Mouse (Mus musculus) liver, postnatal 0 days (tissue): ENCODE data around the gene Rcor2.

Experiments used
- CTCF ChIP-seq: sonication (generic); IDR thresholded peaks from 2 replicates; pipeline ENCODE4 v1.5.1; 2016; ENCODE audit warnings: antibody characterized with exemption, low read depth
- EP300 ChIP-seq: IDR thresholded peaks from 2 replicates; pipeline ENCODE4 v1.6.1; 2016; ENCODE audit warnings: antibody characterized with exemption, low read depth, mild to moderate bottlenecking

DNA sequence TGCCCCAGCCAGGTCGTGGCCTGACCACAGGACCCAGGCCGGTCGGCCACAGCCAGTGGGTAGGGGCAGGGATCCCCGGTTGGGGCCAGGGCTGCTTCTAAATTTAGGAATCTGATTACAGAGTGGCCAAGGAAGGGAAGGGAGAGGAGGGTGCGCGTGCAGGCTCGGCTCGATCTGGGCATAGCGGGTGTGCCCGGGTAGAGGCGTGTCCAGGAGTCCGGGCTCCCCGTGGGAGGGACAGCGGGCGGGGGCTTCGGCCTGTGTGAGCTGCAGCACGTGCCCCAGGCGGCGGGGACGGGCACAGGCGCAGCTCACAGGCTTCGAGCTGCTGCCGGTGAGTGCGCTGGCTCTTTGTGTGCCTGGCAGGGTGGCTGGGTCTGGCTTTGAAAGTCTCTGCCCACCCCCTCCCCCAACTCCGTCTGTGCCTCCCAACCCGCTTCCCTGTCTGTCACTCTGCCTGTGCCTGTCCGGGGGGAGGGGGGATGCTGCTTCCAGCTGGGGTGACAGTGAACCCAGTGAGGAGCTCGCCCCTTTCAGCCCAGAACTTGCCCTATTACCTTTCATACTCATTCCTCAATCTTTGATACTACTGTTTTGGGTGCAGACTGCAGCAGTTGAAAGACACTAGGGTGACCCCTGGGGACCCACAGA is at the start of gene Rcor2:
- TF ChIP-seq CTCF (no peak), EP300 (no peak)
